Mouse (Mus musculus) forebrain, embryonic 14.5 days (tissue): Measurements from ENCODE around the gene 3110040M04Rik. TPM values are rescaled to one million over a fixed set of nuclear protein-coding genes. Genes with fewer than 3 reads are reported as not detected.

ENCODE experiments used
- ATAC-seq: fragments of 200-750 bp; cut with Nextera tagmentation; 2 replicates; pipeline ENCODE4 v1.8.0; 2017; ENCODE audit warnings: mild to moderate bottlenecking, moderate library complexity
- DNase-seq: peaks from one replicate; pipeline ENCODE4 v3.0.0-alpha.2; 2015; ENCODE audit warnings: low spot score
- H3K27ac ChIP-seq: fragments of 300-500 bp; sonication (generic); 2 replicates; pipeline ENCODE4 v1.5.1; 2014; ENCODE audit warnings: low read depth, mild to moderate bottlenecking, control low read depth, low read length, moderate library complexity
- H3K27me3 ChIP-seq: fragments of 300-500 bp; sonication (generic); replicated peaks from 2 replicates; pipeline ENCODE4 v1.6.1; 2014; ENCODE audit warnings: low read length, control low read depth, mixed read lengths; ENCODE audit not compliant: control insufficient read depth, insufficient read depth
- H3K36me3 ChIP-seq: fragments of 300-500 bp; sonication (generic); 2 replicates; pipeline ENCODE4 v1.6.1; 2014; ENCODE audit warnings: low read length, control low read depth; ENCODE audit not compliant: control insufficient read depth, insufficient read depth
- H3K4me1 ChIP-seq: fragments of 300-500 bp; sonication (generic); 2 replicates; pipeline ENCODE4 v1.6.1; 2014; ENCODE audit warnings: antibody characterized with exemption, low read length, control low read depth; ENCODE audit not compliant: control insufficient read depth, insufficient read depth
- H3K4me2 ChIP-seq: fragments of 300-500 bp; sonication (generic); 2 replicates; pipeline ENCODE4 v1.6.1; 2014; ENCODE audit warnings: mild to moderate bottlenecking, control low read depth, low read length
- H3K4me3 ChIP-seq: fragments of 300-500 bp; sonication (generic); 2 replicates; pipeline ENCODE4 v1.5.1; 2014; ENCODE audit warnings: low read depth, low read length, control low read depth
- H3K9ac ChIP-seq: fragments of 300-500 bp; sonication (generic); 2 replicates; pipeline ENCODE4 v1.6.1; 2014; ENCODE audit warnings: mild to moderate bottlenecking, low read length, control low read depth, moderate library complexity
- H3K9me3 ChIP-seq: fragments of 300-500 bp; sonication (generic); replicated peaks from 2 replicates; pipeline ENCODE4 v1.6.1; 2016; ENCODE audit warnings: low read length, control low read depth, mixed read lengths; ENCODE audit not compliant: control insufficient read depth
- WGBS: fragments of 180-500 bp; shearing (Covaris S2); extraction: QIAGEN DNeasy Blood & Tissue Kit; methylation state at CpG from one replicate; pipeline ENCODE4 v1.1.7; 2014; 5-methylcytosine and 5-hydroxymethylcytosine counted together
- polyA plus RNA-seq: library from polyadenylated mRNA; unstranded; fragments of >200 nt; fragmentation: Nextera tagmentation; extraction: Ambion mirVana; gene quantifications from 2 replicates; pipeline ENCODE4 v1.2.1, GENCODE M21; 2014

3110040M04Rik gene
- polyA plus RNA-seq, 1 experiment from 2014 or later, result not detected

DNA sequence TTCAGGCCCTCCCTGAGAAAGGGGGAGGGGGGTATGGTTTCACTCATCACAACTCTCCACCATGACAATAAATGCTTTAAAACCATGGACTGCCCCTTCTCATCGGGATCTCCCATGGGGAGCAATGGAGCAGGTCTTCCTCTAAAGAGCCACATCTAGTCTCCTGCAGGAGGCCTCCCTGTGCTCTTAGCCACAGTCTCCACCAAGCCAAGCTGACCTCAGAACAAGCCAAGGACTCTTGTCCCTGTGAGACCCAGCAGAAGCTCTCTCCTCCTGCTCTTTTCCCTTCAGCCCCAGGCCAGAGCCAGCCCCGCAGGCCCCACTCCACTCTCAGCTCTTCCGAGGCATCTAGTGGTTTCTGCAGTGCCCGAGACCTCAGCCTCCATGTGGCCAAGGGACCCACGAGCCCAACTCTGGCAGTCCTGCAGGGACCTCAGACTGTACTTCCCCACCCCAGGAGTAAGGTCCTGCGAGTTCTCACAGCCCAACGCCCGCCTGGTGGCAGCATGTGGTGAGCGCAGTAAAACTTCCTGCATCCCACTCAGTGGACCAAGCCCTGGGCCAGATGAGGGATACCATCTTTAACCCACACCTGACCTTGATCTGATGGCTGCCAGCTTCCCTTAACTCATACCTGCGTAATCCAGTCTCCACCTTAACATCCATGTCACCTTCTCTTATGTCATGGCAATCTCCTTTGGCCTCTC is 18.8 kb downstream of the 3110040M04Rik start:
- Histone ChIP-seq H3K4me3 (no peak overlapping the region), H3K4me1 (no peaks in the 10 kb centered on the region), H3K9ac (no peak overlapping the region), H3K4me2 (no peak overlapping the region), H3K27ac (no peak overlapping the region), H3K9me3 (no peaks in the 10 kb centered on the region), H3K27me3 (no peaks in the 10 kb centered on the region), H3K36me3 (no peaks in the 10 kb centered on the region)
- no peak for DNase-seq
- ATAC-seq, result no peak
- WGBS, result 87% methylated on average over 10 of the region's 10 CpGs

DNA sequence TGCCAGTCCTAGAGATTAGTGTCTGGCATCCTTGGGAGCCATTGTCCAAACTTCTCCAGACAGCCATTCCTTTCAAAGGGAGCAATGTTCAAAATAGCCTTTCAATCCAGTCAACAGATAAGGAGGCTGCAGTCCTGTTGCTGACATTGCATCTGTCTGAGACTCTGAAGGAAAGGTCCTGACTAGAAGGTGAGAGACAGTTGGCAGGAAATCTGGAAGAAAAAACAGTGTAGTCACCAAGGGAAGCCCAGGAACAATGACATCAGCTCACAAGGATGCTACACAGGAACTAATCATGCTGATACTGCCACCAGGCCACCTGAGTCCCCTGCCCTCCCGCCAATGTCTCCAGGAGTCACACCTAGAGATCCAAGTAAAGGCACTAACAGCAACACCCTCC is 19.5 kb downstream of the 3110040M04Rik start:
- H3K9ac ChIP-seq, result no peak overlapping the region
- ATAC-seq, result no peak
- no peaks in the 10 kb centered on the region for H3K27me3 ChIP-seq
- 93% methylated on average over 1 of the region's 1 CpGs for WGBS
- no peak overlapping the region for H3K4me2 ChIP-seq
- no peaks in the 10 kb centered on the region for H3K4me1 ChIP-seq
- no peak for DNase-seq
- H3K9me3 ChIP-seq, result no peaks in the 10 kb centered on the region
- H3K36me3 ChIP-seq, result no peaks in the 10 kb centered on the region
- H3K4me3 ChIP-seq, result no peak overlapping the region
- no peak overlapping the region for H3K27ac ChIP-seq

DNA sequence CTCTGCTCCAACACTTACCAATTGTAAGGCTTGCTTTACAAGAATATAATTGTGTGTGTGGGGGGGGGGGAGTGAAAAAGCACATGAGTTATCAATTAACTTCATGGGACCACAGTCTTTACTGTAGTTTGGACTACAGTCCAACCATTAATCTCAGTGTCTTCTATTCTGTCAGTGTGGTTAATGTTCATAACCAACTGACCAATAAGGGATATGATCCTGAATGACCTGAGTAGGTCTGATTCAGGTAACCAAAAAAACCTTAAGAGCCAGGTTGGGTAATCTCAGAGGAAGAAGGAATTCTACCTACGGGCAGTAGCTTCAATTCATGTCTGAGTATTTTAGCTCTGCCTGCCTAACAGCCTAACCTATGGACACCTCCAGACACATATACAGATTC is 20.6 kb downstream of the 3110040M04Rik start:
- WGBS, result 96% methylated on average over 1 of the region's 1 CpGs
- Histone ChIP-seq H3K36me3 (no peaks in the 10 kb centered on the region), H3K4me1 (no peaks in the 10 kb centered on the region), H3K27me3 (no peaks in the 10 kb centered on the region), H3K4me3 (no peak overlapping the region), H3K9me3 (no peaks in the 10 kb centered on the region), H3K4me2 (no peak overlapping the region), H3K9ac (no peak overlapping the region), H3K27ac (no peak overlapping the region)
- ATAC-seq, result no peak
- DNase-seq, result no peak

DNA sequence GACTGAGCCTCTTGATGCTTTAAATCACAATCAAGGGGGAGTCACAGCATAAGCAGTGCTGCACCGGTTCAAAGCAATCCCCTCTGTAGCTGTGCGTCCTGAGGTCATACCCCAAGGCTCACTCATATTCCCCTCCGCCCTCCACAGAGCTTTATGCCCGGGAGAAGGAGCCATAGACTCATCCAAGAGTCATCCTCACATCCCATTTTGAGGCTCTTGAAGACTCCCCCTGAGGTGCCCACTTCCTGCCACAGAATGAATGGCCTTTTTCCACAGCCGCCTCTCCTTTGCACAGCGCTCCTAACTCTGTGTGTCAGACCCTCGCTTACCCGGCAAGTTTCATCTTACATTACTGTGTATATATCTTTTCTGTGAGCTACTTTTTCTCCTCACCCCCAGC is 23.6 kb downstream of the 3110040M04Rik start:
- Histone ChIP-seq H3K27me3 (no peaks in the 10 kb centered on the region), H3K4me3 (no peak overlapping the region), H3K9me3 (no peaks in the 10 kb centered on the region), H3K9ac (no peak overlapping the region), H3K36me3 (no peaks in the 10 kb centered on the region), H3K4me2 (no peak overlapping the region), H3K4me1 (no peaks in the 10 kb centered on the region), H3K27ac (no peak overlapping the region)
- DNase-seq (no peak), ATAC-seq (no peak)
- WGBS, result 82% methylated on average over 8 of the region's 8 CpGs

DNA sequence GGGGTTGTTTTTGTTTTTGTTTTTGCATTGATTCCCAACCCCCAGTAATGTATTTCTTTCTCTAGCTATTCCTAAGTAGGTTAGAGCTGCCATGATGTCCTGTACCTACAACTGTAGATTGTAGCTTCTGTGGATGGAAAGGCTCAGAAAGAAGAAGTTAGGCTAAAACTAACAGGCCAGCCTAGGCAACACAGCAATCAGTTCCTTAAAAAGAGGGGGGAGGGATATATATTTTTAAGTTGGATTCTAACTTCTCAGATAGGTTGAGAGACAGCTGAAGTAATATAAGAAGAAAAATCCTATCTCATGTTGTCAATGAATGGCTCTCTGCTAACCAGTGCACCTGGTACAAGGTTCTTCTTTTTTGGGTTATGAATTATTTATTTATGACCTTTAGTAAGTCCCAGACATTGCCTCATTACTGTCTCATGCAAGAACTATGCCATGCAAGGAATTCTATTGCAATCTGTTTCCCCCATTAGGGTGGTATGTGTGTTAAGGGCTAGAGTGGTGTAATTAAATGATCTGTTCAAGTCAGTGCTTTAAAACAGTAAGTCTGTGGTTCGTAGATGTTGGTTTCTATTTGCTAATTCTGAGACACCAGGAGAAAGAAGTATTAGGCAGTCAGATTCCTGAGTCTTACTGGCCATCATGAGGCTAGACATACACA is 24.5 kb downstream of the 3110040M04Rik start:
- H3K27ac ChIP-seq, result no peak overlapping the region
- H3K4me1 ChIP-seq, result no peaks in the 10 kb centered on the region
- no peaks in the 10 kb centered on the region for H3K9me3 ChIP-seq
- 70% methylated on average over 1 of the region's 1 CpGs for WGBS
- H3K36me3 ChIP-seq, result no peaks in the 10 kb centered on the region
- H3K27me3 ChIP-seq, result no peaks in the 10 kb centered on the region
- DNase-seq (no peak), ATAC-seq (no peak)
- no peak overlapping the region for H3K4me3 ChIP-seq
- H3K9ac ChIP-seq, result no peak overlapping the region
- no peak overlapping the region for H3K4me2 ChIP-seq

DNA sequence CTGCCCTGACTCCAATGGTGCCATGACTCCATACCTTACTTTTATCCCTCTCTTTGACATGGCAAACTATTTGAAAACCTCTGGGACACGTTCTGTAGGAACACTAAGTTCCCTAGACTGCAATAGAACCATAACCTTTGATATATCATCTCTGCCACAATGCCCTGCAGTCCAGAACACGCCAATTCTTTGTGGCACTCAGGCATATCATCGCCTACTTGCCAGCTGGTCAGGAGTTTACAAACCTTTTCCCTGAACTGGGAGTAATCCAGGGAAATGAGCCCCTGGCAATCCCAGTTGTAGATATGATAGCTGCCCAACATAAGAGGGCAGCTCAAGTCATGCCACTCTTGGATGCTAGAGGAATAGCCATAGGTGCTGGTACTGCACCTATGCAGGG is 28.4 kb downstream of the 3110040M04Rik start:
- H3K36me3 ChIP-seq, result no peaks in the 10 kb centered on the region
- ATAC-seq (no peak), DNase-seq (no peak)
- no peaks in the 10 kb centered on the region for H3K4me1 ChIP-seq
- H3K4me3 ChIP-seq, result no peak overlapping the region
- no peak overlapping the region for H3K27ac ChIP-seq
- H3K27me3 ChIP-seq, result no peaks in the 10 kb centered on the region
- 82% methylated on average over 3 of the region's 3 CpGs for WGBS
- H3K9me3 ChIP-seq, result no peaks in the 10 kb centered on the region
- no peak overlapping the region for H3K4me2 ChIP-seq
- no peak overlapping the region for H3K9ac ChIP-seq

DNA sequence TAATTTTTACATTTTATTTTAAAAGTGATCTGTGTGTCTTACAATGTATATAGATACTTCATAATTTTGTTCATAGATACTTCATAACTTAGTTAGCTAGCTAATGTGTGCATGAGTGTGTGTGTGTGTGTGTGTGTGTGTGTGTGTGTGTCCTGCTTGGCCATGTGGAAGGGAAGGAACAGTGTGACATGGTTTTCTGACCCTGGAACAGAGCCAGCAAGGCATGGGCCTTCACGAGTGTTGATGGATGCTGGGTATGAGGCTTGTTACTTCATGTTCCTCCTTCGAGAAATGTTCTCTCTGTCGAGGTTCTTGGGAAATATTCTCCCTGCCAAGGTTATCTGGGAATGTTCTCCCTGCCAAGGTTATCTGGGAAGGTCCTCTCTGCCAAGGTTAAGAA is 29.8 kb downstream of the 3110040M04Rik start:
- DNase-seq, result no peak
- Histone ChIP-seq H3K4me3 (no peak overlapping the region), H3K27me3 (no peaks in the 10 kb centered on the region), H3K9me3 (no peaks in the 10 kb centered on the region), H3K9ac (no peak overlapping the region), H3K4me1 (no peaks in the 10 kb centered on the region), H3K36me3 (no peaks in the 10 kb centered on the region), H3K4me2 (no peak overlapping the region), H3K27ac (no peak overlapping the region)
- ATAC-seq, result no peak
- 89% methylated on average over 3 of the region's 3 CpGs for WGBS

DNA sequence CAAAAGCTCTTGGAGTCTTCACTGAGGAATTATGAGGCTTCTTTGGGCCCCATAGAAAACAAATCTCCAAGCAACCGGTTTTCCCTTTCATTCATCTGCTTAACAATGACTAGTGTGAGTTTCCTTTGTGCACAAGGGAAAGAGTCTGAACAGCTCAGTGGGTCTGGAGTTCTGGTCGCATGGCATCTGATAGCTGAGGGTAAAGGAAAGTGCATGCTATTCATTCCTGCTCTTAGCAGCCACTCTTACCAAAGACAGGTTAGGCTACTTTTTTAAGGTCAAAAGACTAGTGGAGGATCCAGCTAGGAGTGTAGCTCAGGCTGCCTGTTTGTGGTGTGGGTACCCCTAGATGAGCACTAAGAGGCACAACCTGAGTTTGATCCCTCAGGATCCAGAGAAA is 31.7 kb downstream of the 3110040M04Rik start:
- ATAC-seq, result no peak
- H3K4me2 ChIP-seq, result no peak overlapping the region
- no peaks in the 10 kb centered on the region for H3K36me3 ChIP-seq
- no peaks in the 10 kb centered on the region for H3K4me1 ChIP-seq
- H3K27ac ChIP-seq, result no peak overlapping the region
- H3K27me3 ChIP-seq, result no peaks in the 10 kb centered on the region
- H3K9me3 ChIP-seq, result no peaks in the 10 kb centered on the region
- no peak overlapping the region for H3K9ac ChIP-seq
- H3K4me3 ChIP-seq, result no peak overlapping the region
- no peak for DNase-seq
- 3% methylated on average over 2 of the region's 2 CpGs for WGBS

DNA sequence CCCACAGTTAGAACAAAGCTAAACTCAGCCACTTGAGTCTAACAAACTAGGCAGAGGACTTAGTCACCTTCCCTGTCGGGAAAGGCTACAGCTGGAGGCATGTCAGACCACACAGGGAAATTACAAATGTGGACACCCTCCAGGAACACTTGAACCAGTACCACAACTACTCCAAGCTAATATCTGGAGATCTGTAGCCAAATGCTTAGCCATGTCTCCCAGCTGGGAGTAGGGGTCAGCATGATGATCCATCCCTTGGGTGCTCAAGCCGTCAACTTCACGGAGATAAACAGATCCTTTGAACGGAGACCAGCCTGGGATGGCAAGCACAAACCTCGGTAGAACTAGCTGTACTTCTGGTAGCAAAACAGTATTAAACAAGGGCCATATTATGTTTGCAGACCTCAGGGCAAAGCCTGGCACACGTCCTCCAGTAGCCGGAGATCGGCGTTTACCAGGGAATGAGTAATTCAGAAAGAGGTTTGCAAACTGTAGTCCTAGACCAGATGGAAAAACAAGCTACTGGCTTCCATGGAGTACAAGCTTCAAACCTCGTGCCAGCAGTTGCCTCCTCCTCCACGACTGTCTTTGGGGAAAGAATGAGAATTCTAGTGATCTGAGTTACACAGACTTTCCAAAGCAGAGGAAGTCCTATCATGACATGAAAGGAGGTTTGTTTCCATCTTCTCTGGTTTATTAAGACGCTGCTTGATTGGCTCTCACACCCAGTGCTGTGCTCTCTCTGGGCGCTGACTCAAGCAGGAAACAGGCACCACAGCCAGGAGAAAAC is 32.4 kb downstream of the 3110040M04Rik start:
- no peak for ATAC-seq
- 77% methylated on average over 13 of the region's 13 CpGs for WGBS

More for the DNA sequence above, 32.4 kb downstream of the 3110040M04Rik start:
- no peaks in the 10 kb centered on the region for H3K27me3 ChIP-seq
- no peak overlapping the region for H3K4me3 ChIP-seq
- no peak overlapping the region for H3K4me2 ChIP-seq
- no peaks in the 10 kb centered on the region for H3K36me3 ChIP-seq
- H3K27ac ChIP-seq, result no peak overlapping the region
- H3K9me3 ChIP-seq, result no peaks in the 10 kb centered on the region
- no peak overlapping the region for H3K9ac ChIP-seq
- no peak for DNase-seq
- no peaks in the 10 kb centered on the region for H3K4me1 ChIP-seq
